Mouse (Mus musculus) stomach, embryonic 16.5 days (tissue): Measurements from ENCODE around the gene Ano6. TPM values are rescaled to one million over a fixed set of nuclear protein-coding genes. Genes with fewer than 3 reads are reported as not detected.

Source experiments
- ATAC-seq: fragments of 200-750 bp; cut with Nextera tagmentation; 2 replicates; pipeline ENCODE4 v1.8.0; 2017; ENCODE audit warnings: moderate number of reproducible peaks, moderate TSS enrichment; ENCODE audit not compliant: insufficient read depth, low FRiP score
- H3K27ac ChIP-seq: fragments of 300-500 bp; sonication (generic); 2 replicates; pipeline ENCODE4 v1.5.1; 2014; ENCODE audit warnings: low read length
- H3K27me3 ChIP-seq: fragments of 300-500 bp; sonication (generic); 2 replicates; pipeline ENCODE4 v1.6.1; 2014; ENCODE audit warnings: low read length, control low read depth, mixed read lengths; ENCODE audit not compliant: control insufficient read depth, insufficient read depth
- H3K36me3 ChIP-seq: fragments of 300-500 bp; sonication (generic); 2 replicates; pipeline ENCODE4 v1.6.1; 2014; ENCODE audit warnings: low read length; ENCODE audit not compliant: control insufficient read depth, insufficient read depth
- H3K4me1 ChIP-seq: fragments of 300-500 bp; sonication (generic); 2 replicates; pipeline ENCODE4 v1.6.1; 2014; ENCODE audit warnings: low read length, control low read depth, mixed read lengths; ENCODE audit not compliant: control insufficient read depth, insufficient read depth
- H3K4me2 ChIP-seq: fragments of 300-500 bp; sonication (generic); 2 replicates; pipeline ENCODE4 v1.6.1; 2014; ENCODE audit warnings: low read depth, low read length, mixed read lengths
- H3K4me3 ChIP-seq: fragments of 300-500 bp; sonication (generic); replicated peaks from 2 replicates; pipeline ENCODE4 v1.5.1; 2014; ENCODE audit warnings: mild to moderate bottlenecking, low read length
- H3K9ac ChIP-seq: fragments of 300-500 bp; sonication (generic); 2 replicates; pipeline ENCODE4 v1.6.1; 2014; ENCODE audit warnings: low read length
- H3K9me3 ChIP-seq: fragments of 300-500 bp; sonication (generic); replicated peaks from 2 replicates; pipeline ENCODE4 v1.6.1; 2016; ENCODE audit warnings: low read length, control low read depth; ENCODE audit not compliant: control insufficient read depth
- WGBS: fragments of 180-500 bp; shearing (Covaris S2); extraction: QIAGEN DNeasy Blood & Tissue Kit; methylation state at CpG from one replicate; pipeline ENCODE4 v1.1.7; 2014; 5-methylcytosine and 5-hydroxymethylcytosine counted together
- polyA plus RNA-seq: library from polyadenylated mRNA; unstranded; fragments of >200 nt; fragmentation: Nextera tagmentation; extraction: Ambion mirVana; gene quantifications from 2 replicates; pipeline ENCODE4 v1.2.1, GENCODE M21; 2015

Ano6 gene
- polyA plus RNA-seq, 1 experiment from 2014 or later: 41.8 TPM

DNA sequence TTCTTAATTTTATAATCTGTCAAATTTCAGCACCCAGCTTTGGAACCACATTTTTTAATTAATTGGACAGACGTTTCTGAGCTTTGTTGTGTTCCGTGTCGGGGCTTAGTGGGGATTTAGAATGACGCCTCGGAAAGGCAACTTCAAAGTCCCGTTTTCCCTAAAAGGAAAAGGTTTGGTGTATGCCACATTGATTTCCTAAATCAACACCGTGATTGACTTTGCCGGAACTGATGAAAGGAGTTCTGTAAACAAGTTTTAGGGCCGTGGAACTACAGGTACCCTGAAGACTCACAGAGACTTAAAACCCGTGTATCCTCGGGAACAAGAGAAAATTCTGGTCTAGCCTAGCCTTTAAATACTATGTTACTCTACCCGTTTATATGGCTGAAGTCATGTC, 107.0 kb downstream of the Ano6 start:
- 55% methylated on average over 12 of the region's 12 CpGs for WGBS

GRCm38 (mm10) chr15:95898438-95898837, 107.8 kb downstream of the Ano6 start:
- no peak overlapping the region for H3K4me2 ChIP-seq
- H3K4me3 ChIP-seq: no peak overlapping the region
- H3K4me1 ChIP-seq: peaks cover under 1% of the 10 kb centered on the region; the same call in 1 of the 2 replicates
- H3K27me3 ChIP-seq: no peaks in the 10 kb centered on the region
- WGBS: 94% methylated on average over 6 of the region's 6 CpGs
- H3K27ac ChIP-seq: no peak overlapping the region
- H3K36me3 ChIP-seq: no peaks in the 10 kb centered on the region
- H3K9me3 ChIP-seq: no peaks in the 10 kb centered on the region
- ATAC-seq: no peak
- no peak overlapping the region for H3K9ac ChIP-seq

More for the DNA sequence above, 107.0 kb downstream of the Ano6 start:
- ATAC-seq: no peak
- no peak overlapping the region for H3K9ac ChIP-seq
- H3K4me1 ChIP-seq: no peaks in the 10 kb centered on the region
- H3K4me3 ChIP-seq: no peak overlapping the region
- H3K9me3 ChIP-seq: no peaks in the 10 kb centered on the region
- no peaks in the 10 kb centered on the region for H3K36me3 ChIP-seq
- no peak overlapping the region for H3K27ac ChIP-seq
- no peak overlapping the region for H3K4me2 ChIP-seq
- H3K27me3 ChIP-seq: no peaks in the 10 kb centered on the region

GRCm38 (mm10) chr15:95902396-95902795, 111.8 kb downstream of the Ano6 start:
- Histone ChIP-seq H3K36me3 (no peaks in the 10 kb centered on the region), H3K4me2 (no peak overlapping the region), H3K9me3 (no peaks in the 10 kb centered on the region), H3K4me3 (no peak overlapping the region), H3K27me3 (no peaks in the 10 kb centered on the region), H3K27ac (no peak overlapping the region), H3K4me1 (peaks cover 14% of the 10 kb centered on the region), H3K9ac (no peak overlapping the region)
- 86% methylated on average over 5 of the region's 5 CpGs for WGBS
- no peak for ATAC-seq

GRCm38 (mm10) chr15:95904247-95904646, 113.6 kb downstream of the Ano6 start:
- WGBS: 39% methylated on average over 14 of the region's 14 CpGs
- Histone ChIP-seq H3K4me1 (peaks cover 18% of the 10 kb centered on the region), H3K9ac (no peak overlapping the region), H3K4me3 (no peak overlapping the region), H3K27me3 (no peaks in the 10 kb centered on the region), H3K36me3 (no peaks in the 10 kb centered on the region), H3K4me2 (peak overlapping the region; percentile 6; the same call in 1 of the 2 replicates), H3K27ac (no peak overlapping the region), H3K9me3 (no peaks in the 10 kb centered on the region)
- no peak for ATAC-seq

- Histone ChIP-seq H3K27ac (peak overlapping the region; percentile 54; the same call in 1 of the 2 replicates), H3K36me3 (no peaks in the 10 kb centered on the region)
These were observed 115.5 kb downstream of the Ano6 start for GRCm38 (mm10) chr15:95906017-95906749.

GRCm38 (mm10) chr15:95906891-95907290, 116.2 kb downstream of the Ano6 start:
- ATAC-seq: 0 out of 2 replicates have a peak, but pooled peaks have one; percentile 12
- Histone ChIP-seq H3K4me3 (no peak overlapping the region), H3K27me3 (no peaks in the 10 kb centered on the region), H3K9me3 (no peaks in the 10 kb centered on the region), H3K27ac (peak overlapping the region; percentile 54; the same call in 1 of the 2 replicates), H3K4me2 (no peak overlapping the region), H3K4me1 (peaks cover 24% of the 10 kb centered on the region), H3K9ac (no peak overlapping the region), H3K36me3 (no peaks in the 10 kb centered on the region)
- WGBS: 67% methylated on average over 1 of the region's 1 CpGs

More at GRCm38 (mm10) chr15:95906017-95906749, 115.5 kb downstream of the Ano6 start:
- H3K9me3 ChIP-seq: no peaks in the 10 kb centered on the region
- H3K4me1 ChIP-seq: peaks cover 23% of the 10 kb centered on the region
- peak; percentile 60 for ATAC-seq
- no peak overlapping the region for H3K9ac ChIP-seq
- H3K4me3 ChIP-seq: no peak overlapping the region
- H3K27me3 ChIP-seq: no peaks in the 10 kb centered on the region
- no peak overlapping the region for H3K4me2 ChIP-seq
- 57% methylated on average over 7 of the region's 7 CpGs for WGBS

DNA sequence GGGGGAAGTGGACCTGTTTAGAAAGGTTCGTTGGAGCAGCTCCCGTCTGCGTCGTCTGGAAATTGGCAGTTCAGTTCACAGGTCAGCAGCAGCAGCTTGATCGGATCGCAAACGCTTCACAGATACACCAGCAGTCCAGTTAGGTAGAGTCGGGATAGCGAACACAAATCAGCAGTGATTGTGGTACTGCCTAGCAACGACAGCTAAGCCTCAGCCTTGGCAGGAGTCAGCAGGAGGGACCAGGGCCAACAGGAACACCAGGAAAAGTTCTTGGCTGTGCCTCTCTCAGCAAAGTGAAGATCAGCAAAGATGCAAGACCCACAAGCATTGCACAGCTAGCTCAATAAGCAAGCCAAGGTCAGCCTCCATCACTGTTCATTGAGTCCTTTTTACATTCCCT, 116.7 kb downstream of the Ano6 start:
- Histone ChIP-seq H3K36me3 (no peaks in the 10 kb centered on the region), H3K4me1 (peaks cover 24% of the 10 kb centered on the region), H3K4me3 (no peak overlapping the region), H3K4me2 (no peak overlapping the region), H3K27ac (no peak overlapping the region), H3K27me3 (no peaks in the 10 kb centered on the region), H3K9ac (no peak overlapping the region), H3K9me3 (no peaks in the 10 kb centered on the region)
- ATAC-seq: peak; percentile 27; the same call in 1 of the 2 replicates
- 65% methylated on average over 10 of the region's 10 CpGs for WGBS

DNA sequence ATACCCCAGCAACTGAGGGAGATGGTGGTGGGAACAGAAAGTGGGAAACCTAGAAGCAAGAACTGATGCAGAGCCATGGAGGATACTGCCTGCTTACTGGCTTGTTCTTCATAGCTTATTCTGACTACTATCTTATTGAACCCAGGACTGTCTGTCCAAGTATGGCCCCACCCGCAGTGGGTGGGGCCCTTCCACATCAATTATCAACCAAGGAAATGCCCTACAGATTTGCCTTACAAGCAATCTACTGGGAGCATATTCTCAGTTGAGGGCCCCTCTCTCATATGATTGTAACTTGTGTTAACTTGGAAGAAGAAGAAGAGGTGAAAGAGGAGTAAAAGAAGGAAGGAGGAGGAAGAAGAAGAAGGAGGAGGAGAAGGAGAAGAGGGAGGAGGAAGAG, 117.3 kb downstream of the Ano6 start:
- H3K27me3 ChIP-seq: no peaks in the 10 kb centered on the region
- H3K4me3 ChIP-seq: no peak overlapping the region
- 79% methylated on average over 1 of the region's 1 CpGs for WGBS
- H3K27ac ChIP-seq: no peak overlapping the region
- H3K9me3 ChIP-seq: no peaks in the 10 kb centered on the region
- no peak for ATAC-seq
- no peak overlapping the region for H3K4me2 ChIP-seq
- peaks cover 24% of the 10 kb centered on the region for H3K4me1 ChIP-seq
- H3K9ac ChIP-seq: no peak overlapping the region
- peaks cover 3% of the 10 kb centered on the region; the same call in 1 of the 2 replicates for H3K36me3 ChIP-seq

- no peak overlapping the region for H3K9ac ChIP-seq
- no peak overlapping the region for H3K4me3 ChIP-seq
- 59% methylated on average over 3 of the region's 3 CpGs for WGBS
- no peak for ATAC-seq
- H3K27me3 ChIP-seq: no peaks in the 10 kb centered on the region
- peaks cover 3% of the 10 kb centered on the region; the same call in 1 of the 2 replicates for H3K36me3 ChIP-seq
- peaks cover 21% of the 10 kb centered on the region for H3K4me1 ChIP-seq
- no peaks in the 10 kb centered on the region for H3K9me3 ChIP-seq
- no peak overlapping the region for H3K27ac ChIP-seq
- no peak overlapping the region for H3K4me2 ChIP-seq
These were observed 119.6 kb downstream of the Ano6 start for GRCm38 (mm10) chr15:95910099-95910780.
